Mouse (Mus musculus): Measurements from ENCODE around the gene Scrn3.

Gene Scrn3

GRCm38 (mm10) chr2:73378326-73378725 lies 65.9 kb downstream of the Scrn3 start:
- no peak for DNase-seq (ENCODE audit: low read depth in 1 of 2, low spot score in 2 of 2)

DNA sequence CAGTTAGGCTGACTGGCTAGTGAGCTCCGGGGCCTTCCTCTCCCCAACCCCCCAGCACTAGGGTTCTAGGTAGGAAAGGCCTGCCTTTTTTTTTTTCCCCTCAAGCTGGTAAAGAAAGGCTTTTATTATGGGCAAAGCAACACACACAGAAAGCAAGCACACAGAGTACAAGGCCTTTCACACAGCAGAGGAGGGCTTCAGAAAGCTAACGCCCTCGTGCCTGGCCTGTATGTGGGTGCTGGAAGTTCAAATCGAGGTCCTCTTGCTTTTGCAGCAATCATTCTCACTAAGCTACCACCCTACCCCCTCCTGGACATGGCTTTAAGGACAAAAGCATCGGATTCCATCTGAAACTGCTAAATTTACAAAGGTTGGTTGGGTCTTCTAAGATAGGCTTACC lies 67.3 kb downstream of the Scrn3 start:
- no peak for DNase-seq (ENCODE audit: low read depth in 1 of 2, low spot score in 2 of 2)

DNA sequence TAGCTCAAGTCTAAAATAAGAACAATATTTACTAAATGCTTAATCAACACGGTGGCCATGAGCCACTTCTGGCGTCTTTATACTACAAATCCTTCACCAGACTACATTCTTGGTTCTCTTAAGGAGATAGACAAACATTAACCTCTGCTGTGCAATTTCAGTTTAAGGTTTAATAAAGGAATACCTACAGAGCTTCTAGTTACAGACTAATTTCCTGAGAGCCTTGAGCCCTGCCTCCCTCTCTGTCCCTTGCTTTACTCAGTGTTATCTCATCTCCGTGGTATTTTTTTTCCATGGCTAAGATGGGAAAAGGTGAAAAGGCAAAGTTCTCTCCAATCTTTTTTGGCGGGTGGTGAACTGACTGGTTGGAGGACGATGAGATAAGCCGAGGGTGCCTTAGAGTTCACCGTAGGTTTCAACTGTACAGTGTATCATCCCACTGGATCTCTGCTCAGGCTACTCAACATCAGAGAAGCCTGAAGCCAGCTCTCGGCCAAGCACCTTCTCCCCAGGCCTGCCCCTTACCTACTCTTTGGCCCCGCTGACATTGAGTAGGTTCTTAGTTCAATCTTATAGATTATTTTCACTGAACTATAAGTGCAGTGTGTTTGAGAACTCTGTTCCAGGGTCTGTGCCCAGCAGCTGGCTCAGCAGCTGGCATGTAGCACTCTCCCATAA lies 68.0 kb downstream of the Scrn3 start:
- no peak for DNase-seq (ENCODE audit: low read depth in 1 of 2, low spot score in 2 of 2)

DNA sequence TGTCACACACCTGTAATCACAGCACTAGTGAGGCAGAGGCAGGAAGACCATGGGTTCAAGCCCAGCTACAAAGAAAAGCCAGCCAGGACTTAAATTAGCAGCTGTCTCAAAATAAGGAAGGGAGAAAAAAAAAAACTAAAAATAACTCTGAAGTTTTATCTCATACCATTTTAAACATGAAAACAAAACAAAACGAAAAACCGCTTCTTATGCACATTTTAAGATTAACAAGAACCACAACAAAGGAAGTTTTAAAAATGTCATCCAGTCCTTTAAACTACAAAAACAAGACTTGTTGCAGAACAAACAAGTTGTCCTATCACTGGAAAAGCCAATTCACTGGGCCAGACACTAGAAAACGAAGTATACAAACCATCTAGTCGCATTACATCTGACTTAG lies 72.8 kb downstream of the Scrn3 start:
- DNase-seq (ENCODE audit: low read depth in 1 of 2, low spot score in 2 of 2) = no peak

DNA sequence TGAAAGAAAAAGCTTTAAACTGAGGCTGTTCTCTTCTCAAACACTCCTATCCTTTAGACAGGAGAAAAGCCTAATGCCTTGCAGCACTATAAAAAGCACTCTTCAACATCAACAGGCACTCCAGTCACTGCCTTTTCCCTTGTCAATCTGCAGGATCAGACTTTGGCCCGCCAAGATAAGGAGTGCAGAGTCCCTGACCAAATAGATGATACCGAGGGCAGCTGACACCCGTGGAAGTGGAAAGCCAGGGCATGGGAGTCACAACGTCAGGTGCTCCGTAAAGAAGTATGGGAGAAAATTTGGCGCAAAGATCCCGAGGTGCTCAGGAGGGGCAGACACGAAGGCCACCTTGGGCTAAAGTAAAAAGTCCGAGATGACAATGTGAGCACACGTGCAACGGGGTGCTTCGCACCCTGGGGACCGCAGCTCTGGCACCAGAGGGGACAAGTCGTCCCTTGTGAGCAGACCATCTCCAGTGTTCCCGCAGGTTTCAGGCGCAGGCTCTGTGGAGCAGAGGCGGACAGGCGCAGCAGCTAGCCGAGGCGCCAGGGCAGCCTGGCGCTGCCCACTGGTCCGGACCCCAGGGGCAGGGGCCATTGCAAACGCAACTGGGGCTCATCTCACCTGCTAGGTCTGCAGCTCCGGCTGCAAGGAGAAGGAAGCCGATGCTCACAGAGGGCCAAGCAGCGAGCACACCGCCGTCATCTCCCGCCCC lies 73.4 kb downstream of the Scrn3 start:
- no peak for DNase-seq (ENCODE audit: low read depth in 1 of 2, low spot score in 2 of 2)

DNA sequence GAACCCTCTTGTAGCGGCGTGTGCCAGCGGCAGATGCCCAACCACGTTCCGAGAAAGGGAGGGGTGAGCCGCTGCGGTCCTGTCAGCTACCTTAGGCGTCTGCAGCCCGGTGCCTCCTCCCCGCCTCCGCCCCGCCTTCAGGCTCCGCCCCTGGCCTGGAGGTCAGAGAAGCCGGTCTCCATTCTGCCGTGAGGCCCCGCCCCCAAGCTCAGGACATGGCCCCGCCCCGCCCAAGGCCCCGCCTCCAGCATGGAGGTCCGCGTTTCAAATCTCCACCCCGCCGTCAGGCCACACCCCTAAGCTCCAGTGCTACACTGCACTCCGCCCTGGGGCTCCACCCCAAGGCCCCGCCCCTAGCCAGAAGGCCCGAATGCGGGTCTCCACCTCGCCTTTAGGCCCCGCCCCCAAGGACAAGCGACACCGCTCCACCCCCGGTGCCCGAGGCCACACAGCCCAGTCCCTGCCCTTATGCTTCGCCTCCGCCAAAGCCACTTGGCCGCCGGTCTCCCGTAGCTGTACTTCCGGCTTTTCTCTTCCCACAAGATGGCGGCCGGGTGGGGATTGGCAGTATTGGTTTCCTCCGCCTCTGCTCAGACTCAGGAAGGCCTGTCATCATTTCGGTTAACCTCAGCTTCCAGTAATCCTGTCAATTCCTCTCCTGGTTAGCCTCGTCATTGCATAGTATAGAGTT lies 74.1 kb downstream of the Scrn3 start, which contains the start of gene Gpr155:
Gpr155 (minus strand) TSS at position 217 of the 691 bp plus-strand sequence.
- peak; percentile 99 to 100 for DNase-seq (ENCODE audit: low read depth in 1 of 2, low spot score in 2 of 2)

All from monocyte, adult 2 months (primary cell).